Mouse (Mus musculus) kidney, adult 8-10 months (tissue): ENCODE measurements around the gene Rexo4.

Experiments used
- DNase-seq, 2 experiments: peaks; one replicate each; pipeline ENCODE4 v3.0.0; 2022

Rexo4 gene

GRCm38 (mm10) chr2:26943253-26943652, 20.9 kb downstream of the Rexo4 start:
- no peak for DNase-seq

- DNase-seq, result peak in 1 of 2 experiments; percentile 21
These were observed 22.6 kb downstream of the Rexo4 start for GRCm38 (mm10) chr2:26941539-26941938.

DNA sequence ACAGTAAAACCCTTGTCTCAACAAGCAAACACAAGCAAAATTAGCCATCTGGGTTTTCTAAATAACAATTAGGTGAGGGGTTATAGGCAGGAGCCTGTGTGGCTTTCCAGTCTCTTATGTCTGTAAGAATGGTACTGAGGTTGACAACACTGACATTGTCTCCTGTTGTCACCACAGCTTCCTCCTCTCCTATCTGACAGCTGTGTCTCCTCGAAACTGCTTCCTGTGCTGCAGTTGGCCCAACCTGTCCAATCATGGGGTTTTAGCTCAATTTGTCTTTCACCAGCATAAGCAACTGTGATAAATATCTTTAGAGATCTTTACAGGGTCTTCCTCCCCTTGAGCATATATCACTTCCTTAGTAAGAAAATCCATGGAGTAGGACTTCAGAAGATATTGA, 27.8 kb downstream of the Rexo4 start:
- no peak for DNase-seq

DNA sequence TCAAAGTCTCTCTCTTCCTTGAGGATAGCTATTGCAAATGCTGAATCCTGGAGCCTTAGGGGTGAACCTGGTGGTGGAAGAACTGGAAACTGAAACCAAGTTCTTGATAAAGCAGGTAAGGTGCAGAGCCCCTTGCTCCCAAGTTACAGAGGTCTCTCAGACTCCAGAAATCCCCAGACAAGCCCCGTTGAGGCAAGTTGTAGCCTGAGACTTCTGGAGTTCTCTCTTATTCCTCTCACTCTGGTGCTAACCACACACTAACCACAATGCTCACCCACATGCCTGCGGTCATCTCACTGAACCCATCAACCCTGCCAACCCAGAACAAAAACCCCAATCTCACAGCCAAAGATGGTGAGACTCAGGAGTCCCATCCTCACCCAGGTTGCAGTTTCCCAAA, 28.9 kb downstream of the Rexo4 start:
- DNase-seq, result no peak

GRCm38 (mm10) chr2:26933304-26934055, 30.7 kb downstream of the Rexo4 start, which contains the start of the genes Surf4 and Stkld1:
Gene Surf4, minus strand, starts transcription at chr2:26933928.
Gene Stkld1, plus strand, starts transcription at chr2:26934047.
- peak; percentile 96 to 98 for DNase-seq

DNA sequence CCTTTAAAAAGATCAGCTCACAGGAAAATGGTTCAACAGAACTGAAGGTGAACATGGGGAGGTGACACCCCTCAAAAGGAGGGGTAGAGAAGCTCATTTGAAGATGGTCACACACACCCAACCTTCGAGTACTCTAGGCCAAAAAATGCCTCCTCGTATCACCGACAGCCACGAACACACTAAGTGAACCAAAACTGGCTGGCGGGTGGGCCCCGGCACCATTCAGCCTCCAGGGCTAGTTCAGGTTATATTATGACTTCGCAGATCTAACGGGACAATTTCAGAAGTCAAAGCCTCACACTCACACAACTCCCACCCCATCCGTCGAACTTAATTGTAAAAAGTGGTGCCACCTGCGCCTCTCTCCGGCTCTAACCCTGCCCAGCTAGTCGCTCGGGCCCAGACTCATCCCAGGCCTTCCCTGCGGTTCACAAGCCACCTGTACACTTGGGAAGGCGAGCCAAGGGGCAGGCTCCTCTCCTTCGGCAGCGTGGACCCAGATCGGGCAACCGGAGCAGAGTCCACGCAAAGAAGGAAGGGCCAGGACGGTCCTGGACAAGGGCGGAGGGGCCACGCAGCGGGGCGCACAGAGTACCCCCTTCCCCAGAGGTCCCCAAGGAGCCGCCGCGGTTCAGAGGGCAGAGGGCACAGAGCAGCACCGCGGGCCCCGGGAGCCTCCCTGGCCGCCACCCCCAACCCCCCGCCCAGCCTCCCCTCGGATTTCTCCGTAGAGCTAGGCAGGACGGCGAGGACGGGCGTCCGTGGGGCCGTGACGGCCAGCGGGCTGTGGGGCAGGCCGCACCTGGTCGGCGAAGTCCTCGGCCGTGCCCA, 31.5 kb downstream of the Rexo4 start:
- peak in 1 of 2 experiments; percentile 62 for DNase-seq

GRCm38 (mm10) chr2:26930390-26930789, 33.8 kb downstream of the Rexo4 start:
- peak; percentile 72 to 74 for DNase-seq

GRCm38 (mm10) chr2:26927745-26928476, 36.3 kb downstream of the Rexo4 start:
- peak in 1 of 2 experiments; percentile 44 for DNase-seq

- peak; percentile 45 to 48 for DNase-seq
These were observed 42.4 kb downstream of the Rexo4 start for GRCm38 (mm10) chr2:26921784-26922183.

- DNase-seq, result peak; percentile 71 to 81
These were observed 43.9 kb downstream of the Rexo4 start for GRCm38 (mm10) chr2:26920190-26920855.

DNA sequence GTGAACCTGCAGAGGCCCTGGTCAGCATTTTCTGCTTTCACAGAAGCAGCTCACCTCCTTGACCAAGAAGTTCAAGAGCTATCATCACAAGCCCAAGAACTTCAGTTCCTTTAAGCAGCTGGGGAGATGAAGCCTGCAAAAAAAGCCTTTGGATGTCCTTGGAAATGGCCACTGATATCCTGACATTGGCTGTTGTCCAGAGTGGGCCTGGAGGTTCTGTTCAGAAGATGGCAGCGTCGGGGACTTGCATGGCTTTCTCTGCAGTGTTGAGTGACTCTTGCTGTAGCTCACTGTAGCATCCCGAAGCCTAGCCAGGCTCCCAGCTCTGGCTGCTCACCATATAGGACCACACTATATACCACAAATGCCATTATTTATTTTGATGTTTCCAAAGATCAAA, 44.5 kb downstream of the Rexo4 start:
- no peak for DNase-seq

GRCm38 (mm10) chr2:26916738-26917137, 47.4 kb downstream of the Rexo4 start:
- DNase-seq, result no peak

GRCm38 (mm10) chr2:26915927-26916728, 48.1 kb downstream of the Rexo4 start, which contains the start of the genes Surf2 and Surf1:
Gene Surf2, plus strand, starts transcription at chr2:26916367.
Gene Surf1, minus strand, starts transcription at chr2:26916530.
- peak; percentile 74 to 84 for DNase-seq

- no peak for DNase-seq
These were observed 49.8 kb downstream of the Rexo4 start for GRCm38 (mm10) chr2:26914148-26914941.

DNA sequence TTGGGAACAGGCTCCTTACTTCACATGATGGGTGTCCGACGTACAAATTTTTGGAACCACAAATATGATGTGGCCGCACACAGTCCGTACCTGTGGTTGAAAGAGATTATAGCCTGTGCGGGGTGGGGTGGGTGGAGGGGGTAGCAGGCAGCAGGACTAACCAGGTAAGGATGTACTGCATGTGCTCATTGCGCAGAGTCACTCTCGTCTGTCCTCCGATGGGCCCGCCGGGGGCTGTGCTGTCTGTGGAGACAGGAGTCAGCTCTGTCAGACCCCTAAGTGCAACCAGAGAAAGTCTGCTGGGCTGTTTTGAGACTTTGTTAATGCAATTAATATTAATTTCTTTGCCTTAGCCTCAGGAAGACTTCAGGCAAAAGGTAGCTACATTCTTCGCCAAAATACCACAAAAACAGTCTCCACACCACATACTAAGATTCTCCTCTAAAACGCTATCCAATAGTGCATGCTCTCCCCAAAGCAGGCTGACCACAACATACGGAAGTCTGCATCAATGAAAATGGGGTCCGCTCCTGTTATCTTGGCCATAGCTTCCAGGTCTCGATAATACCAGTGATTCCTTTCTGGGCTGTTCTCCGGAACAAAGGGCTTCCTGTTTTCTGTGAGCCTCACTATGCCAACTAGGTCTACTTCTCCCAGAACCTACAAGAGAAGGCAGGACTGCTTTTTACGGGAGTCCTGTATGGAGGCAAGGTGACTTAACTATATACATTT, 50.6 kb downstream of the Rexo4 start:
- no peak for DNase-seq

DNA sequence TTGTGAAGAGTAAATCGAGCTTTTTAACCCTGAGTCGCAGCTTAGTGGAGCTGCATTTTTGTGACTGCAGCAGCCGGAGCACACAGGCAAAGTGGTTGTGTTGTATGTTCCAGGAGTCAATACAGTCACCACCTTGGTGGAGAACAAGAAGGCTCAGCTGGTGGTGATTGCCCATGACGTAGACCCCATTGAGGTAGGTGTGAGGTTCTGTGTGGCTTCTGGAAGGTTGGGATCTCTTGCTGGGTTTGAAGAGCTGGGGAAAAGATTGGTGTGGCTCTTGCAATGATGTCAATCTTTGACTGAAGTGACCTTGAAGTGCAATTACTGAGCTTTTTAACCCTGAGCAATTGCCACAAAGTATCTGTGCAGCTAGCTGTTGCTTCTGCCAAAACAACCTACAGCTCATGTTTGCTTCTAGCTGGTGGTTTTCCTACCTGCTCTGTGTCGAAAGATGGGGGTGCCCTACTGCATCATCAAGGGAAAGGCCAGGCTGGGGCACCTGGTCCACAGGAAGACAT, 51.9 kb downstream of the Rexo4 start:
- no peak for DNase-seq

GRCm38 (mm10) chr2:26910994-26911765, 53.0 kb downstream of the Rexo4 start:
- DNase-seq, result no peak

DNA sequence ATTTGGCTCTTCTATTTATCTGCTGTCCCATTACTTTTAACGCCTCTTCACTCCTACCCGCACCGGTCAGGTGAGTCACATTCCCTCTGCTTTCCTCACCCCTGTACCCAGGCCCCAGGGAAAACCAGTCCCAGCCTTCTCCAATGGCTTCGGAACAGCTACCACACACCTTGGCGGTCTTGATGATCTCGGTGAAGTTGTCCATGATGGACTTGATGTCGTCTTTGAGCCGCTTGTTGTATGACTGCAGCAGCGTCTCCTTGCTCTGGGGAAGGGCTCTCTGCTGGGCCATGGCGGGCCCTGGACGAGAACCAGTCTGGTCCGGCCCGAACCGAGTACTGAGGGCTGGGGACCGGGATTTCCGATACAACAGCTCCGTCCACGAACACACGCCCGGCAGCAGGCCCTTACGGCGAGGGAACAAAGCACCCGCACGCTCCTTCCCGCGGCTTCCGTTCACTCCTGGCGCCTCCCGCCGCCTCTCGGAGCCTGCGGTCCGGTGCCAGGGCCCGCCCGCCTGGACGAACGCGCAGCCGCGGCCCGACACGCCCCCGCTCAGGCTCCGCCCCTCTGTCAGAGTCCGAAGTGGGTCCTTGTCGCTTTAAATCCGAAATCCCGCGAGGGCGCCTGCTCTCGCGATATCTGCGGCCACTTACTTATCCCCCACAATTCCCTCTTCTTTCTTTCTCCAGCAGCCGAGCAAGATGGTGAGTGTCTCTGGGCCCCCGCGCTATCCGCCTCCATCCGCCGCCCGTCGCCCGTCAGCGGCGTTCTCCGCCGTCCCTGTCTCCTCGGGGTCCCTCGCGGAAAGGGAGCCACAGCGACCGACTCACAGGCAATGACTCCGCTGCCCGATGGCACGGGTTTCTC, 53.8 kb downstream of the Rexo4 start, which contains the start of the genes Med22 and Rpl7a:
Gene Med22 (minus strand): TSS at position 554 of the 870 bp plus-strand sequence.
Gene Rpl7a (plus strand): TSS at position 641 of the 870 bp plus-strand sequence.
- peak; percentile 99 to 100 for DNase-seq
